Mouse (Mus musculus) ES-Bruce4 (cell line): Measurements from ENCODE around the gene Ston2. TPM values are rescaled to one million over a fixed set of nuclear protein-coding genes. Genes with fewer than 3 reads are reported as not detected.

Experiments
- H3K27ac ChIP-seq: 2 replicates; pipeline ENCODE4 v1.5.1; 2012; ENCODE audit warnings: low read length, inconsistent platforms; ENCODE audit not compliant: insufficient read depth
- H3K27me3 ChIP-seq: 2 replicates; pipeline ENCODE4 v1.6.1; 2012; ENCODE audit warnings: mild to moderate bottlenecking, low read length, inconsistent platforms; ENCODE audit not compliant: control insufficient read depth, poor library complexity, insufficient read depth, severe bottlenecking
- H3K36me3 ChIP-seq: 2 replicates; pipeline ENCODE4 v1.6.1; 2012; ENCODE audit warnings: inconsistent platforms, mild to moderate bottlenecking, low read length, moderate library complexity; ENCODE audit not compliant: control insufficient read depth, poor library complexity, insufficient read depth, severe bottlenecking
- H3K4me1 ChIP-seq: one replicate; pipeline ENCODE4 v1.8.1; 2011; ENCODE audit warnings: low read length; ENCODE audit not compliant: control insufficient read depth, insufficient read depth
- H3K4me3 ChIP-seq: 2 replicates; pipeline ENCODE4 v1.5.1; 2011; ENCODE audit warnings: low read depth, mild to moderate bottlenecking, low read length
- H3K9ac ChIP-seq: 2 replicates; pipeline ENCODE4 v1.6.1; 2012; ENCODE audit warnings: low read depth, mild to moderate bottlenecking, inconsistent platforms; ENCODE audit not compliant: poor library complexity, severe bottlenecking
- H3K9me3 ChIP-seq: replicated peaks from 2 replicates; pipeline ENCODE4 v1.6.1; 2012; ENCODE audit warnings: mild to moderate bottlenecking, low read length, inconsistent platforms; ENCODE audit not compliant: control insufficient read depth, poor library complexity, insufficient read depth, severe bottlenecking
- CTCF ChIP-seq: IDR thresholded peaks from one replicate; pipeline ENCODE4 v1.8.1; 2011; ENCODE audit warnings: low read depth, low read length
- EP300 ChIP-seq: IDR thresholded peaks from 2 replicates; pipeline ENCODE4 v1.6.1; 2011; ENCODE audit warnings: low read depth, low read length; ENCODE audit not compliant: insufficient read depth
- POLR2A ChIP-seq: IDR thresholded peaks from one replicate; pipeline ENCODE4 v1.8.1; 2011; ENCODE audit warnings: low read length; ENCODE audit not compliant: insufficient read depth
- polyA plus RNA-seq: library from polyadenylated mRNA; stranded (reverse); fragments of >200 nt; gene quantifications from 2 replicates; pipeline ENCODE4 v1.2.4, GENCODE M21; 2011; ENCODE audit warnings: low read depth; ENCODE audit not compliant: missing spikeins, insufficient read depth, insufficient read length

Gene Ston2
- polyA plus RNA-seq, 1 experiment, result 21.8 TPM

- no peak overlapping the region for H3K27ac ChIP-seq
- no peak overlapping the region for H3K4me3 ChIP-seq
- H3K27me3 ChIP-seq, result no peaks in the 10 kb centered on the region
- no peaks in the 10 kb centered on the region for H3K9me3 ChIP-seq
- no peak for TF ChIP-seq CTCF
- TF ChIP-seq EP300, result no peak
- no peak for TF ChIP-seq POLR2A
- H3K36me3 ChIP-seq, result no peaks in the 10 kb centered on the region
- H3K4me1 ChIP-seq, result peaks cover 6% of the 10 kb centered on the region
- no peak overlapping the region for H3K9ac ChIP-seq
Measured at GRCm38 (mm10) chr12:91696231-91696630, 92.0 kb downstream of the Ston2 start.

GRCm38 (mm10) chr12:91695761-91696160, 92.4 kb downstream of the Ston2 start:
- H3K9me3 ChIP-seq, result no peaks in the 10 kb centered on the region
- H3K9ac ChIP-seq, result no peak overlapping the region
- TF ChIP-seq EP300 (no peak), CTCF (no peak), POLR2A (no peak)
- H3K27me3 ChIP-seq, result no peaks in the 10 kb centered on the region
- H3K27ac ChIP-seq, result no peak overlapping the region
- H3K4me1 ChIP-seq, result peaks cover 6% of the 10 kb centered on the region
- H3K36me3 ChIP-seq, result no peaks in the 10 kb centered on the region
- no peak overlapping the region for H3K4me3 ChIP-seq

- no peak overlapping the region for H3K9ac ChIP-seq
- TF ChIP-seq EP300 (no peak), POLR2A (no peak), CTCF (no peak)
- no peaks in the 10 kb centered on the region for H3K9me3 ChIP-seq
- no peaks in the 10 kb centered on the region for H3K27me3 ChIP-seq
- H3K36me3 ChIP-seq, result no peaks in the 10 kb centered on the region
- peaks cover 8% of the 10 kb centered on the region for H3K4me1 ChIP-seq
- no peak overlapping the region for H3K27ac ChIP-seq
- no peak overlapping the region for H3K4me3 ChIP-seq
Measured at GRCm38 (mm10) chr12:91694748-91695147, 93.4 kb downstream of the Ston2 start.

- Histone ChIP-seq H3K4me1 (peaks cover 5% of the 10 kb centered on the region), H3K9me3 (no peaks in the 10 kb centered on the region), H3K4me3 (no peak overlapping the region), H3K9ac (no peak overlapping the region), H3K27me3 (no peaks in the 10 kb centered on the region), H3K36me3 (no peaks in the 10 kb centered on the region), H3K27ac (no peak overlapping the region)
- no peak for TF ChIP-seq CTCF
- no peak for TF ChIP-seq EP300
- TF ChIP-seq POLR2A, result no peak
Measured at GRCm38 (mm10) chr12:91693566-91693965, 94.6 kb downstream of the Ston2 start.

GRCm38 (mm10) chr12:91692991-91693390, 95.2 kb downstream of the Ston2 start:
- Histone ChIP-seq H3K9me3 (no peaks in the 10 kb centered on the region), H3K27me3 (no peaks in the 10 kb centered on the region), H3K36me3 (no peaks in the 10 kb centered on the region), H3K27ac (no peak overlapping the region), H3K4me1 (peaks cover 5% of the 10 kb centered on the region), H3K9ac (no peak overlapping the region), H3K4me3 (no peak overlapping the region)
- no peak for TF ChIP-seq CTCF
- no peak for TF ChIP-seq POLR2A
- no peak for TF ChIP-seq EP300

- H3K9me3 ChIP-seq, result no peaks in the 10 kb centered on the region
- TF ChIP-seq EP300, result peak; percentile 75; the same call in 1 of the 2 replicates
- TF ChIP-seq CTCF, result no peak
- peak overlapping the region; percentile 97 for H3K27ac ChIP-seq
- H3K9ac ChIP-seq, result peak overlapping the region; percentile 45
- peak overlapping the region; percentile 74 for H3K4me3 ChIP-seq
- no peaks in the 10 kb centered on the region for H3K27me3 ChIP-seq
- H3K36me3 ChIP-seq, result no peaks in the 10 kb centered on the region; the same call in 1 of the 2 replicates
- H3K4me1 ChIP-seq, result peaks cover 3% of the 10 kb centered on the region
Measured at GRCm38 (mm10) chr12:91685674-91686290, 102.4 kb downstream of the Ston2 start.
